8 mouse cellular contexts compared by ENCODE assay signal in the genomic region with DNA sequence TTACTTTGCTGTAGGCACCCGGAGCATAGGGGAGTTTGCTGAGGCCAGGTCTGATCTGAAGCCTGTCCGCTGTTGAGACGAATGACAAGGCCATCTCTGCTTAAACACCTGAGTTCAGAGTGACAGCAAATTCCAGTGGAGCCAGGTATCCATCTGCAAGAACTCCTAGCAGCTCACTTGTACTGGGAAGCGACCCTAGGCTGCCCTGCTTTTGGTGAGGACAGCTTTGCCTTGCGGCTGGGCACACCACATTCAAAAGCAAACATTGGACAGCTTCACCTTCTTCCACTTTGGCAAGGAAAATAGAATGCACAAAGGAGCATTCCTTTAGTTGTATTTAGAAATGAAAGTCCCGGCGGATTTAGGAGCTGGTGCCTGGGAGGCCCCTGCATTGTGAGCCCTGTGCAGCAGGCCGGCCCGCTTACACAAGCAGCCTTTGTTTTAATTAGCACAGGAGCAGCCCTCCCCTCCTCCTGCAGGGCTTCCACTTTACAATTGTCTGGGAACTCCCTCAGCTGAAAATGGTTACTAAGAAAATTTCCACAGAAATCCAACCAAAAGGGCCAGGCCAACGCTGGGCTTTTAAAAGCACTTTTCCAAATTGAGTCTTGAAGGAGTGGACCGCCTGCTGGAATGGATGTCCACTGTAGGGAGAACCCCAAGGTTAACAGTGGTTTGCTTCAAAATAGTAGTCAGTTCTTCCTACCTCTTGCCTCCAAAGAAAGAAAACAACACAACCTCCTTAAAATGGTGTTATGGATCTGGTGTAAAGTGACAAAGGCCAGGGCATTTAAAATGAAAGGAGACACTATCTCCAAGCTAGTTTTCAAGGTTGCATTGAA.
DNase-seq lines count a peak whose midpoint lies in the region; ATAC-seq and TF ChIP-seq lines count a peak whose summit lies in the region.

No protein-coding gene starts in this region.

- no peak for TF ChIP-seq CTCF in cortical plate, adult 2 months (IDR thresholded peaks at IDR 0.05; ENCODE audit: extremely low read depth, insufficient read depth, low read length)
- TF ChIP-seq CTCF in stomach, postnatal 0 days (IDR thresholded peaks at IDR 0.05; ENCODE audit: low read depth), result no peak

- DNase-seq in cerebellum, adult 11-12 months, result peak; percentile 19
- DNase-seq in cerebellum, adult 8-10 months, result no peak
- DNase-seq in gastrocnemius, postnatal 25 days, result peak; percentile 15
- peak; percentile 60 for DNase-seq in intestine, embryonic 14.5 days (ENCODE audit: low spot score)
- peak; percentile 24 for DNase-seq in lung, postnatal 10 days
- peak; percentile 15 for DNase-seq in stomach, postnatal 0 days (ENCODE audit: low spot score)

- H3K4me3 ChIP-seq in cortical plate, adult 2 months (ENCODE audit: insufficient read depth, low read length), result no peak overlapping the region
- H3K4me3 ChIP-seq in intestine, embryonic 14.5 days (ENCODE audit: low read depth, low read length), result no peak overlapping the region
- H3K4me3 ChIP-seq in stomach, postnatal 0 days (ENCODE audit: low read depth, low read length), result no peak overlapping the region

- TF ChIP-seq EP300 in stomach, postnatal 0 days (optimal IDR thresholded peaks at IDR 0.05), result no peak

- peak overlapping the region; percentile 8; the same call in 1 of the 2 replicates for H3K27ac ChIP-seq in cortical plate, adult 2 months (ENCODE audit: insufficient read depth, low read length)
- 0 out of 2 replicates have a peak overlapping the region, but pooled peaks have one; percentile 11 for H3K27ac ChIP-seq in intestine, embryonic 14.5 days (ENCODE audit: low read depth)
- H3K27ac ChIP-seq in stomach, postnatal 0 days (replicated peaks), result peak overlapping the region; percentile 56; the same call in 1 of the 2 replicates

- no peaks in the 10 kb centered on the region for H3K9me3 ChIP-seq in intestine, embryonic 14.5 days (ENCODE audit: control insufficient read depth, low read length)
- H3K9me3 ChIP-seq in stomach, postnatal 0 days (ENCODE audit: control insufficient read depth, low read length), result no peaks in the 10 kb centered on the region

- no peak for TF ChIP-seq POLR2A in cortical plate, adult 2 months (IDR thresholded peaks at IDR 0.05; ENCODE audit: extremely low read depth, insufficient read depth, low read length)

- 28% methylated on average over 11 of the region's 11 CpGs for WGBS in intestine, embryonic 14.5 days
- WGBS in stomach, postnatal 0 days, result 32% methylated on average over 11 of the region's 11 CpGs

- H3K27me3 ChIP-seq in intestine, embryonic 14.5 days (replicated peaks; ENCODE audit: control insufficient read depth, insufficient read depth, low read length), result no peaks in the 10 kb centered on the region
- no peaks in the 10 kb centered on the region for H3K27me3 ChIP-seq in stomach, postnatal 0 days (ENCODE audit: control insufficient read depth, insufficient read depth, low read length)

- H3K36me3 ChIP-seq in intestine, embryonic 14.5 days (ENCODE audit: control insufficient read depth, insufficient read depth, low read length), result no peaks in the 10 kb centered on the region
- no peaks in the 10 kb centered on the region for H3K36me3 ChIP-seq in stomach, postnatal 0 days (ENCODE audit: control insufficient read depth, insufficient read depth, low read length)

- H3K4me1 ChIP-seq in cortical plate, adult 2 months (ENCODE audit: control insufficient read depth, insufficient read depth, low read length), result no peaks in the 10 kb centered on the region; the same call in 1 of the 2 replicates
- peaks cover 11% of the 10 kb centered on the region for H3K4me1 ChIP-seq in intestine, embryonic 14.5 days (replicated peaks; ENCODE audit: control insufficient read depth, insufficient read depth, low read length)
- peaks cover 3% of the 10 kb centered on the region; the same call in 1 of the 2 replicates for H3K4me1 ChIP-seq in stomach, postnatal 0 days (replicated peaks; ENCODE audit: control insufficient read depth, insufficient read depth)

- ATAC-seq in intestine, embryonic 14.5 days (replicated peaks; ENCODE audit: low FRiP score, low TSS enrichment, low read depth), result no peak
- no peak for ATAC-seq in stomach, postnatal 0 days (ENCODE audit: low FRiP score, low TSS enrichment)
- no peak for ATAC-seq in erythroblast, adult 5-6 weeks (replicated peaks; ENCODE audit: low FRiP score, poor library complexity, severe bottlenecking)

- no peak overlapping the region for H3K9ac ChIP-seq in intestine, embryonic 14.5 days (ENCODE audit: low read length)
- H3K9ac ChIP-seq in stomach, postnatal 0 days (ENCODE audit: low read length), result no peak overlapping the region

- peak overlapping the region; percentile 26 for H3K4me2 ChIP-seq in intestine, embryonic 14.5 days (ENCODE audit: low read length)
- peak overlapping the region; percentile 32; the same call in 1 of the 2 replicates for H3K4me2 ChIP-seq in stomach, postnatal 0 days (replicated peaks; ENCODE audit: low read depth)
